Mouse (Mus musculus): ENCODE measurements at regions not wholly inside any gene's neighbourhood (a gene's known extent, or its start where the extent isn't known, plus 50 kb on each side); places are given as distances from the start of the nearest gene placed in this dataset.
"Not testable (repeated sequence)": the region's sequence is repeated elsewhere in the genome, so short reads cannot be mapped to it uniquely, and the experiment has no call there.

GRCm38 (mm10) chr17:14144082-14144481 is 60.0 kb downstream of the Dact2 start:
- H3K4me3 ChIP-seq (replicated peaks) = no peak overlapping the region
- H3K4me2 ChIP-seq (replicated peaks) = no peak overlapping the region
- no peaks in the 10 kb centered on the region for H3K27me3 ChIP-seq (replicated peaks)
- H3K27ac ChIP-seq = no peak overlapping the region
- no peaks in the 10 kb centered on the region for H3K36me3 ChIP-seq
- H3K9me3 ChIP-seq = no peaks in the 10 kb centered on the region
- no peaks in the 10 kb centered on the region for H3K4me1 ChIP-seq (replicated peaks)
- ATAC-seq = peak; percentile 46; the same call in 1 of the 2 replicates
- no peak overlapping the region for H3K9ac ChIP-seq
- WGBS = 58% methylated on average over 7 of the region's 7 CpGs

- Histone ChIP-seq H3K36me3 (no peaks in the 10 kb centered on the region), H3K27me3 (replicated peaks) (no peaks in the 10 kb centered on the region), H3K27ac (no peak overlapping the region), H3K9me3 (no peaks in the 10 kb centered on the region), H3K4me1 (replicated peaks) (no peaks in the 10 kb centered on the region), H3K4me2 (replicated peaks) (no peak overlapping the region), H3K4me3 (replicated peaks) (no peak overlapping the region), H3K9ac (no peak overlapping the region)
- ATAC-seq = no peak
- 74% methylated on average over 5 of the region's 5 CpGs for WGBS
Observed at GRCm38 (mm10) chr17:14141669-14142068, 62.4 kb downstream of the Dact2 start.

- Histone ChIP-seq H3K27me3 (replicated peaks) (no peaks in the 10 kb centered on the region), H3K9me3 (no peaks in the 10 kb centered on the region), H3K4me2 (replicated peaks) (no peak overlapping the region), H3K27ac (no peak overlapping the region), H3K36me3 (no peaks in the 10 kb centered on the region), H3K4me3 (replicated peaks) (no peak overlapping the region), H3K9ac (no peak overlapping the region), H3K4me1 (replicated peaks) (no peaks in the 10 kb centered on the region)
- 73% methylated on average over 2 of the region's 2 CpGs for WGBS
- no peak for ATAC-seq
Observed at GRCm38 (mm10) chr17:14140266-14140665, 63.8 kb downstream of the Dact2 start.

- Histone ChIP-seq H3K27ac (no peak overlapping the region), H3K4me3 (replicated peaks) (no peak overlapping the region), H3K36me3 (no peaks in the 10 kb centered on the region), H3K9ac (no peak overlapping the region), H3K27me3 (replicated peaks) (no peaks in the 10 kb centered on the region), H3K4me1 (replicated peaks) (no peaks in the 10 kb centered on the region), H3K4me2 (replicated peaks) (no peak overlapping the region), H3K9me3 (no peaks in the 10 kb centered on the region)
- 69% methylated on average over 5 of the region's 5 CpGs for WGBS
- ATAC-seq = no peak
Observed at GRCm38 (mm10) chr17:14138941-14139340, 65.2 kb downstream of the Dact2 start.

- no peak for ATAC-seq
- no peak overlapping the region for H3K9ac ChIP-seq
- H3K9me3 ChIP-seq = no peaks in the 10 kb centered on the region
- no peak overlapping the region for H3K4me2 ChIP-seq (replicated peaks)
- H3K4me3 ChIP-seq (replicated peaks) = no peak overlapping the region
- no peaks in the 10 kb centered on the region for H3K27me3 ChIP-seq (replicated peaks)
- H3K27ac ChIP-seq = no peak overlapping the region
- H3K36me3 ChIP-seq = no peaks in the 10 kb centered on the region
- no peaks in the 10 kb centered on the region for H3K4me1 ChIP-seq (replicated peaks)
- WGBS = 66% methylated on average over 6 of the region's 6 CpGs
Observed at GRCm38 (mm10) chr17:14136702-14137315, 67.3 kb downstream of the Dact2 start.

GRCm38 (mm10) chr17:14134604-14135003 is 69.5 kb downstream of the Dact2 start:
- no peak for ATAC-seq
- Histone ChIP-seq H3K9me3 (no peaks in the 10 kb centered on the region), H3K36me3 (no peaks in the 10 kb centered on the region), H3K27me3 (replicated peaks) (no peaks in the 10 kb centered on the region), H3K4me2 (replicated peaks) (no peak overlapping the region), H3K9ac (no peak overlapping the region), H3K27ac (no peak overlapping the region), H3K4me3 (replicated peaks) (no peak overlapping the region), H3K4me1 (replicated peaks) (no peaks in the 10 kb centered on the region)
- WGBS = 71% methylated on average over 3 of the region's 3 CpGs

GRCm38 (mm10) chr17:14133986-14134385 is 70.1 kb downstream of the Dact2 start:
- Histone ChIP-seq H3K4me3 (replicated peaks) (no peak overlapping the region), H3K9me3 (no peaks in the 10 kb centered on the region), H3K4me1 (replicated peaks) (no peaks in the 10 kb centered on the region), H3K27ac (no peak overlapping the region), H3K9ac (no peak overlapping the region), H3K27me3 (replicated peaks) (no peaks in the 10 kb centered on the region), H3K36me3 (no peaks in the 10 kb centered on the region), H3K4me2 (replicated peaks) (no peak overlapping the region)
- 82% methylated on average over 2 of the region's 2 CpGs for WGBS
- ATAC-seq = no peak

- WGBS = 14% methylated on average over 2 of the region's 2 CpGs
- not testable (repeated sequence) for H3K36me3 ChIP-seq; H3K9ac ChIP-seq; H3K9me3 ChIP-seq; H3K4me3 ChIP-seq (replicated peaks); H3K4me1 ChIP-seq (replicated peaks); H3K27ac ChIP-seq; H3K4me2 ChIP-seq (replicated peaks); ATAC-seq; H3K27me3 ChIP-seq (replicated peaks)
Observed at GRCm38 (mm10) chr17:14127031-14127430, 67.7 kb upstream of the Gm7358 start.

- no peaks in the 10 kb centered on the region for H3K4me1 ChIP-seq (replicated peaks)
- no peak overlapping the region for H3K4me2 ChIP-seq (replicated peaks)
- WGBS = 36% methylated on average over 3 of the region's 3 CpGs
- no peaks in the 10 kb centered on the region for H3K9me3 ChIP-seq
- H3K36me3 ChIP-seq = no peaks in the 10 kb centered on the region
- H3K27ac ChIP-seq = no peak overlapping the region
- ATAC-seq = no peak
- no peak overlapping the region for H3K9ac ChIP-seq
- no peak overlapping the region for H3K4me3 ChIP-seq (replicated peaks)
- H3K27me3 ChIP-seq (replicated peaks) = no peaks in the 10 kb centered on the region
Observed at GRCm38 (mm10) chr17:14118863-14119262, 59.5 kb upstream of the Gm7358 start.

- no peak for ATAC-seq
- Histone ChIP-seq H3K4me1 (replicated peaks) (no peaks in the 10 kb centered on the region), H3K4me2 (replicated peaks) (no peak overlapping the region), H3K27me3 (replicated peaks) (no peaks in the 10 kb centered on the region), H3K9ac (no peak overlapping the region), H3K9me3 (no peaks in the 10 kb centered on the region), H3K4me3 (replicated peaks) (no peak overlapping the region), H3K27ac (no peak overlapping the region), H3K36me3 (no peaks in the 10 kb centered on the region)
- 95% methylated on average over 2 of the region's 2 CpGs for WGBS
Observed at GRCm38 (mm10) chr17:14116223-14116622, 56.9 kb upstream of the Gm7358 start.

- Histone ChIP-seq H3K27me3 (replicated peaks) (no peaks in the 10 kb centered on the region), H3K4me2 (replicated peaks) (no peak overlapping the region), H3K9me3 (no peaks in the 10 kb centered on the region), H3K4me3 (replicated peaks) (no peak overlapping the region), H3K36me3 (no peaks in the 10 kb centered on the region), H3K27ac (no peak overlapping the region), H3K4me1 (replicated peaks) (no peaks in the 10 kb centered on the region), H3K9ac (no peak overlapping the region)
- 68% methylated on average over 2 of the region's 2 CpGs for WGBS
- no peak for ATAC-seq
Observed at GRCm38 (mm10) chr17:14114856-14115255, 55.5 kb upstream of the Gm7358 start.

- not testable (repeated sequence) for H3K9ac ChIP-seq; H3K4me3 ChIP-seq (replicated peaks); ATAC-seq; H3K36me3 ChIP-seq; H3K9me3 ChIP-seq; H3K4me2 ChIP-seq (replicated peaks); H3K27ac ChIP-seq; H3K4me1 ChIP-seq (replicated peaks); H3K27me3 ChIP-seq (replicated peaks)
- WGBS = 15% methylated on average over 1 of the region's 1 CpGs
Observed at GRCm38 (mm10) chr17:14111692-14112091, 52.4 kb upstream of the Gm7358 start.

All from intestine, embryonic 15.5 days (tissue).